Comparison of ENCODE assay signal across 9 mouse cellular contexts in the genomic region with DNA sequence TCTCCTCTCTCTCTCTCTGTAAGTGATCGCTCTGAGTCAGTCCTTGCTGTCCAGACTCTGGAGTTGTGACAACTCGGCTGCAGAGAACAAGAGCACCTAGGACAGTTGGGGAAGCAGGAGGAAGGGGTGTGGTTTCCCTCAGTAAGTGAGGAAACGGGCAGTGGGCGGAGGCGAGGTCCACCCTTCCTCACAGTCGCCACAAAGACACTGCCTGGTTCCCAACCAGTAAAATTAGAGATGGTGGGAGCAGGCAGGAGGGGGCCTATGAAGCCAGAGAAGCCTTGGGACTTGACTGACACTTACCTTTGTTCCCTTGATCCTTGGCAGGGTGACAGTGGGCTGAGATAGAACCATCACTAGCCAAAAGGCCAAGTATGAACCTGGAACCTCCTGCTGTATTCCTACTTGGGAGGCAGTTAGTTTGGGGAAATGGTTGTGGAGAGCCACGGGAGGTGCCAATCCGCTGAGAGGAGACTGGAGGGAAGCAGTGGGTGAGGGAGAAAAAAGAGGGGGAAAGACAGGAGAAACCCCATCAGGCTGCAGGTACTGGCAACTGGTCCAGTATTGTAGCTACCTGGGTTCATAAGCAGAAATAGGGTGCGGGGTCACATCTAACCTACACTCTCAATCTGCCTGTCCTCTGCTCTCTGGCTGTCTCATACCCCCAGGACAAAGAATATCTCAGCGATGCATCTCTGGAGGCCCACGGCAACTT. TPM values are rescaled to one million over a fixed set of nuclear protein-coding genes. Genes with fewer than 3 reads are reported as not detected.
DNase-seq lines count a peak whose midpoint lies in the region.
"Had no signal": no experiment of that assay in that cellular context is flagged by ENCODE, and none has a peak within 500 bp of the region (broad histone marks: within the 10 kb centered on the region; RNA-seq: fewer than 3 reads in every experiment).

No protein-coding gene starts in this region.

- no peaks in the 10 kb centered on the region for H3K9me3 ChIP-seq in heart, embryonic 10.5 days

- H3K4me3 ChIP-seq in heart, embryonic 10.5 days, result peak overlapping the region; percentile 38
- H3K4me3 ChIP-seq: myocyte had no signal

- peaks cover 79% of the 10 kb centered on the region for H3K4me1 ChIP-seq in heart, embryonic 10.5 days

- peaks cover 11% of the 10 kb centered on the region; the same call in 1 of the 2 replicates for H3K27me3 ChIP-seq in heart, embryonic 10.5 days (ENCODE audit: insufficient read depth, poor library complexity, severe bottlenecking)

- H3K27ac ChIP-seq in heart, embryonic 10.5 days, result peak overlapping the region; percentile 85

- 29% methylated on average over 11 of the region's 11 CpGs for WGBS in heart, embryonic 10.5 days

- peak; percentile 44 for DNase-seq in adrenal gland, adult 2 months
- DNase-seq in adrenal gland, postnatal 10 days, result no peak
- peak; percentile 71 for DNase-seq in 416B (ENCODE audit: low read depth)
- DNase-seq in heart, embryonic 10.5 days (ENCODE audit: low spot score), result no peak
- DNase-seq in kidney, postnatal 36 days, result peak; percentile 71 to 86
- no peak for DNase-seq in thymus, postnatal 4 days
- no peak for DNase-seq in Muller cell, postnatal 12 days (ENCODE audit: inconsistent ontology term)
- no peak for DNase-seq in urinary bladder, adult 18-20 months (ENCODE audit: low spot score in 2 of 2)

- peaks cover 19% of the 10 kb centered on the region for H3K36me3 ChIP-seq in heart, embryonic 10.5 days

RNA-seq across cellular contexts. Expression of a gene that starts 19.2 kb away (rescaled TPM):
- 1 to 10 TPM; 2.9 to 3.4 TPM for total RNA-seq in adrenal gland, adult 2 months (2021)
- 9.2 and 11.0 TPM in 2 replicates for polyA plus RNA-seq in adrenal gland, adult 2 months (2012; rRNA removed)
- total RNA-seq in adrenal gland, postnatal 10 days (2021), result 10 to 100 TPM; 18.6 to 45.3 TPM
- 6.2 and 7.1 TPM in 2 replicates for polyA plus RNA-seq in heart, embryonic 10.5 days (2016; fragmentation: Nextera tagmentation; extraction: Ambion mirVana)

RNA-seq across cellular contexts. Expression of a gene that starts 39.1 kb away (rescaled TPM):
- total RNA-seq in adrenal gland, adult 2 months (2021), result 10 to 100 TPM; 12.9 to 20.6 TPM
- polyA plus RNA-seq in adrenal gland, adult 2 months (2012; rRNA removed), result 1.8 and 2.4 TPM in 2 replicates
- 10 to 100 TPM; 24.4 to 27.6 TPM for total RNA-seq in adrenal gland, postnatal 10 days (2021)
- 57.0 and 81.1 TPM in 2 replicates for polyA plus RNA-seq in heart, embryonic 10.5 days (2016; fragmentation: Nextera tagmentation; extraction: Ambion mirVana)

RNA-seq across cellular contexts. Expression of a gene that starts 55.2 kb away (rescaled TPM):
- total RNA-seq in adrenal gland, adult 2 months (2021), result 1 to 10 TPM in 1 of 2 experiments, under 1 TPM in 1; 0.66 to 2.9 TPM
- polyA plus RNA-seq in adrenal gland, adult 2 months (2012; rRNA removed), result 2.0 and 2.8 TPM in 2 replicates
- total RNA-seq in adrenal gland, postnatal 10 days (2021), result 1 to 10 TPM; 2.3 to 3.3 TPM
- polyA plus RNA-seq in heart, embryonic 10.5 days (2016; fragmentation: Nextera tagmentation; extraction: Ambion mirVana), result not detected in 2 replicates
- polyA plus RNA-seq: myocyte had no signal

Comparison
In these comparisons a context has a peak if more than half of its experiments do, and no peak if none do; other contexts are left out.
1. DNase-seq: peak in adrenal gland, adult 2 months (single experiment), 416B (single experiment) and kidney, postnatal 36 days (2 of 2); none in adrenal gland, postnatal 10 days (single experiment), heart, embryonic 10.5 days (single experiment), thymus, postnatal 4 days (single experiment), Muller cell, postnatal 12 days (single experiment) and urinary bladder, adult 18-20 months (0 of 2).
2. RNA of a gene that starts 19.2 kb away (total RNA-seq): 18.6 to 45.3 TPM in adrenal gland, postnatal 10 days; 2.9 to 3.4 TPM in adrenal gland, adult 2 months; every median in the first group is over 4 times any median in the second.